Comparison of ENCODE assay signal across 8 mouse cellular contexts in genomic region chrX:101299473-101300426, GRCm38 (mm10). TPM values are rescaled to one million over a fixed set of nuclear protein-coding genes. Genes with fewer than 3 reads are reported as not detected.
DNase-seq lines count a peak whose midpoint lies in the region; ATAC-seq and TF ChIP-seq lines count a peak whose summit lies in the region.

No protein-coding gene starts in this region.

- peaks cover 31% of the 10 kb centered on the region for H3K36me3 ChIP-seq in heart, embryonic 13.5 days
- peaks cover 4% of the 10 kb centered on the region; the same call in 1 of the 2 replicates for H3K36me3 ChIP-seq in forebrain, postnatal 0 days (ENCODE audit: insufficient read depth)
- peaks cover 14% of the 10 kb centered on the region for H3K36me3 ChIP-seq in midbrain, embryonic 12.5 days

- H3K27ac ChIP-seq in heart, embryonic 13.5 days (replicated peaks) = no peak overlapping the region
- peak overlapping the region; percentile 83 for H3K27ac ChIP-seq in forebrain, postnatal 0 days (ENCODE audit: low read depth, low read length)
- H3K27ac ChIP-seq in midbrain, embryonic 12.5 days (replicated peaks) = peak overlapping the region; percentile 75

- H3K4me1 ChIP-seq in heart, embryonic 13.5 days = peaks cover 10% of the 10 kb centered on the region
- 0 out of 2 replicates have a peak, but pooled peaks cover 2% of the 10 kb centered on the region for H3K4me1 ChIP-seq in forebrain, postnatal 0 days (ENCODE audit: insufficient read depth)
- peaks cover 36% of the 10 kb centered on the region for H3K4me1 ChIP-seq in midbrain, embryonic 12.5 days

- DNase-seq in heart, postnatal 14 days = no peak
- peak; percentile 19 for DNase-seq in Muller cell, postnatal 12 days (ENCODE audit: inconsistent ontology term)
- DNase-seq in forebrain, postnatal 0 days = peak; percentile 72
- no peak for DNase-seq in urinary bladder, postnatal 36 days (ENCODE audit: low spot score in 2 of 2)
- DNase-seq in thymus, postnatal 10 days (ENCODE audit: low spot score in 2 of 2) = no peak
- no peak for DNase-seq in kidney, adult 8-10 months

- peak overlapping the region; percentile 66 for H3K9ac ChIP-seq in heart, embryonic 13.5 days
- H3K9ac ChIP-seq in forebrain, postnatal 0 days = peak overlapping the region; percentile 72
- peak overlapping the region; percentile 56 for H3K9ac ChIP-seq in midbrain, embryonic 12.5 days (replicated peaks)

- intact Hi-C loops in heart, postnatal 14 days (cut with DNase I) = no loop called here

- H3K9me3 ChIP-seq in heart, embryonic 13.5 days = no peaks in the 10 kb centered on the region
- H3K9me3 ChIP-seq in forebrain, postnatal 0 days (ENCODE audit: low read length) = no peaks in the 10 kb centered on the region
- no peaks in the 10 kb centered on the region for H3K9me3 ChIP-seq in midbrain, embryonic 12.5 days

- no peak for TF ChIP-seq CTCF in forebrain, postnatal 0 days (IDR thresholded peaks at IDR 0.05; ENCODE audit: low read depth)

- H3K27me3 ChIP-seq in heart, embryonic 13.5 days (replicated peaks) = peaks cover 30% of the 10 kb centered on the region
- no peaks in the 10 kb centered on the region for H3K27me3 ChIP-seq in forebrain, postnatal 0 days (ENCODE audit: insufficient read depth, low read length)
- H3K27me3 ChIP-seq in midbrain, embryonic 12.5 days = peaks cover 37% of the 10 kb centered on the region; the same call in 1 of the 2 replicates

- H3K4me2 ChIP-seq in heart, embryonic 13.5 days = peak overlapping the region; percentile 67
- H3K4me2 ChIP-seq in forebrain, postnatal 0 days (ENCODE audit: low read depth) = peak overlapping the region; percentile 50
- H3K4me2 ChIP-seq in midbrain, embryonic 12.5 days (replicated peaks) = peak overlapping the region; percentile 51

- H3K4me3 ChIP-seq in heart, embryonic 13.5 days = peak overlapping the region; percentile 46
- peak overlapping the region; percentile 50 for H3K4me3 ChIP-seq in forebrain, postnatal 0 days (ENCODE audit: low read depth, low read length)
- peak overlapping the region; percentile 49 for H3K4me3 ChIP-seq in midbrain, embryonic 12.5 days

- no peak for ATAC-seq in heart, embryonic 13.5 days (ENCODE audit: extremely low read depth, insufficient number of reproducible peaks, low FRiP score, low TSS enrichment)
- peak; percentile 73 for ATAC-seq in forebrain, postnatal 0 days
- peak; percentile 84 for ATAC-seq in midbrain, embryonic 12.5 days (ENCODE audit: low FRiP score, low read depth)

- 22% methylated on average over 8 of the region's 13 CpGs for WGBS in heart, embryonic 13.5 days
- 34% methylated on average over 12 of the region's 13 CpGs for WGBS in forebrain, postnatal 0 days
- WGBS in midbrain, embryonic 12.5 days = 31% methylated on average over 9 of the region's 13 CpGs

RNA-seq across cellular contexts. Expression of gene Nlgn3, which starts 0.8 kb away (rescaled TPM):
- 2.0 and 2.5 TPM in 2 replicates for polyA plus RNA-seq in heart, embryonic 13.5 days (2015; fragmentation: Nextera tagmentation; extraction: Ambion mirVana)
- under 1 TPM; 0.51 to 0.69 TPM for total RNA-seq in heart, postnatal 14 days (2021)
- 114 and 158 TPM in 2 replicates for total RNA-seq in forebrain, postnatal 0 days (2014; rRNA removed)
- polyA plus RNA-seq in forebrain, postnatal 0 days (2015; fragmentation: Nextera tagmentation; extraction: Ambion mirVana) = 65.5 and 81.1 TPM in 2 replicates
- polyA plus RNA-seq in midbrain, embryonic 12.5 days (2016; fragmentation: Nextera tagmentation; extraction: Ambion mirVana) = 28.3 and 34.2 TPM in 2 replicates

RNA-seq across cellular contexts. Expression of gene Med12, which starts 25.9 kb away (rescaled TPM):
- 19.9 and 21.6 TPM in 2 replicates for polyA plus RNA-seq in heart, embryonic 13.5 days (2015; fragmentation: Nextera tagmentation; extraction: Ambion mirVana)
- 10 to 100 TPM; 22.5 to 25.8 TPM for total RNA-seq in heart, postnatal 14 days (2021)
- 22.0 and 35.7 TPM in 2 replicates for total RNA-seq in forebrain, postnatal 0 days (2014; rRNA removed)
- 7.3 and 14.4 TPM in 2 replicates for polyA plus RNA-seq in forebrain, postnatal 0 days (2015; fragmentation: Nextera tagmentation; extraction: Ambion mirVana)
- polyA plus RNA-seq in midbrain, embryonic 12.5 days (2016; fragmentation: Nextera tagmentation; extraction: Ambion mirVana) = 40.0 and 40.4 TPM in 2 replicates

RNA-seq across cellular contexts. Expression of gene Gm20489, which starts 30.9 kb away (rescaled TPM):
- polyA plus RNA-seq in heart, embryonic 13.5 days (2015; fragmentation: Nextera tagmentation; extraction: Ambion mirVana) = not detected in 2 replicates
- total RNA-seq in heart, postnatal 14 days (2021) = not detected
- total RNA-seq in forebrain, postnatal 0 days (2014; rRNA removed) = not detected in 2 replicates
- polyA plus RNA-seq in forebrain, postnatal 0 days (2015; fragmentation: Nextera tagmentation; extraction: Ambion mirVana) = not detected in 2 replicates
- polyA plus RNA-seq in midbrain, embryonic 12.5 days (2016; fragmentation: Nextera tagmentation; extraction: Ambion mirVana) = not detected in 2 replicates

RNA-seq across cellular contexts. Expression of gene Il2rg, which starts 31.7 kb away (rescaled TPM):
- polyA plus RNA-seq in heart, embryonic 13.5 days (2015; fragmentation: Nextera tagmentation; extraction: Ambion mirVana) = 14.9 and 15.8 TPM in 2 replicates
- total RNA-seq in heart, postnatal 14 days (2021) = 10 to 100 TPM; 11.5 to 19.4 TPM
- total RNA-seq in forebrain, postnatal 0 days (2014; rRNA removed) = 1.2 and 2.6 TPM in 2 replicates
- polyA plus RNA-seq in forebrain, postnatal 0 days (2015; fragmentation: Nextera tagmentation; extraction: Ambion mirVana) = 4.2 and 4.5 TPM in 2 replicates
- polyA plus RNA-seq in midbrain, embryonic 12.5 days (2016; fragmentation: Nextera tagmentation; extraction: Ambion mirVana) = 3.1 and 4.1 TPM in 2 replicates

RNA-seq across cellular contexts. Expression of gene Gm614, which starts 36.0 kb away (rescaled TPM):
- not detected in 2 replicates for polyA plus RNA-seq in heart, embryonic 13.5 days (2015; fragmentation: Nextera tagmentation; extraction: Ambion mirVana)
- under 1 TPM; 0.32 to 0.38 TPM for total RNA-seq in heart, postnatal 14 days (2021)
- 0.52 TPM in 1 of 2 replicates, not detected in the other for total RNA-seq in forebrain, postnatal 0 days (2014; rRNA removed)
- not detected in 2 replicates for polyA plus RNA-seq in forebrain, postnatal 0 days (2015; fragmentation: Nextera tagmentation; extraction: Ambion mirVana)
- not detected in 2 replicates for polyA plus RNA-seq in midbrain, embryonic 12.5 days (2016; fragmentation: Nextera tagmentation; extraction: Ambion mirVana)

Comparison
In these comparisons a context has a peak if more than half of its experiments do, and no peak if none do; other contexts are left out.
1. DNase-seq: peak in Muller cell, postnatal 12 days (single experiment) and forebrain, postnatal 0 days (single experiment); none in heart, postnatal 14 days (0 of 2), urinary bladder, postnatal 36 days (0 of 2), thymus, postnatal 10 days (0 of 2) and kidney, adult 8-10 months (0 of 2).
2. Peak in every context shown above with its lines, with median percentiles within 50 percentile points of each other: H3K4me2 ChIP-seq, H3K4me3 ChIP-seq and H3K9ac ChIP-seq.